Mouse (Mus musculus) testis, postnatal 10 days (tissue): ENCODE data around the gene Rptor.

Experiments
- DNase-seq: peaks from one replicate; pipeline ENCODE4 v3.0.0; 2021; ENCODE audit warnings: low spot score

The Rptor gene

GRCm38 (mm10) chr11:119814035-119814558 lies 211.4 kb downstream of the Rptor start:
- no peak for DNase-seq

GRCm38 (mm10) chr11:119816798-119817361 lies 214.2 kb downstream of the Rptor start:
- DNase-seq = no peak

- no peak for DNase-seq
Measured at GRCm38 (mm10) chr11:119817362-119817837, 214.7 kb downstream of the Rptor start.

- DNase-seq = no peak
Measured at GRCm38 (mm10) chr11:119817898-119818297, 215.2 kb downstream of the Rptor start.

- DNase-seq = no peak
Measured at GRCm38 (mm10) chr11:119821514-119821913, 218.8 kb downstream of the Rptor start.

GRCm38 (mm10) chr11:119824072-119824649 lies 221.5 kb downstream of the Rptor start:
- no peak for DNase-seq

GRCm38 (mm10) chr11:119825783-119826182 lies 223.1 kb downstream of the Rptor start:
- DNase-seq = no peak

GRCm38 (mm10) chr11:119826239-119826638 lies 223.5 kb downstream of the Rptor start:
- no peak for DNase-seq

GRCm38 (mm10) chr11:119829116-119829515 lies 226.4 kb downstream of the Rptor start:
- DNase-seq = no peak

GRCm38 (mm10) chr11:119831682-119832081 lies 229.0 kb downstream of the Rptor start:
- no peak for DNase-seq

GRCm38 (mm10) chr11:119833311-119833710 lies 230.6 kb downstream of the Rptor start:
- no peak for DNase-seq

GRCm38 (mm10) chr11:119833877-119834804 lies 231.4 kb downstream of the Rptor start:
- no peak for DNase-seq

GRCm38 (mm10) chr11:119836326-119836725 lies 233.6 kb downstream of the Rptor start:
- no peak for DNase-seq

GRCm38 (mm10) chr11:119837786-119838185 lies 235.1 kb downstream of the Rptor start:
- DNase-seq = no peak

GRCm38 (mm10) chr11:119839411-119840342 lies 237.0 kb downstream of the Rptor start:
- DNase-seq = no peak

GRCm38 (mm10) chr11:119846608-119847007 lies 243.9 kb downstream of the Rptor start:
- no peak for DNase-seq

GRCm38 (mm10) chr11:119847076-119847475 lies 244.4 kb downstream of the Rptor start:
- no peak for DNase-seq

GRCm38 (mm10) chr11:119847569-119847968 lies 244.9 kb downstream of the Rptor start:
- DNase-seq = no peak

GRCm38 (mm10) chr11:119848189-119848588 lies 245.5 kb downstream of the Rptor start:
- no peak for DNase-seq

GRCm38 (mm10) chr11:119855999-119856398 lies 253.3 kb downstream of the Rptor start:
- DNase-seq = no peak

- no peak for DNase-seq
Measured at GRCm38 (mm10) chr11:119862523-119863299, 260.0 kb downstream of the Rptor start.
